Mouse (Mus musculus): Measurements from ENCODE around the gene Bcl2l1.

The Bcl2l1 gene

DNA sequence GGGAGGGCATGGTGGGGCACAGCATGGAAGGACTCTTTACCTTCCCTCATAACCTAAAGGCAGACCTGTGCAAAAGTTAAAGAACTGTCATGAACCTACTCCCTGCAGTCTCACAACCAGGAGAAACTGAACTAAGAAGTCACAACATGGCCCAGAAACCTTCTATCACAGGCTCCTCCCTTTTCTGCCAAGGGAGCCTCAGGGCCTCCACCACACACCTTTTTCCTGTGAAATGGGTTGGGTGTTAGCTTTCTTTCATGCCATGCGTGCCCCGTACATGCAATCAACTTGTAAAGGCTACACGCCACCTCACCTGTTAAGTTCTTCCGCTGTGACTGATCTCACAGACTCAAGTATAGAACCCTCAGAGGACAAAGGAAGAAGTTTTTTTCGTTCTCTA is 28.4 kb downstream of the Bcl2l1 start:
- DNase-seq (ENCODE audit: low read depth, low spot score): no peak

DNA sequence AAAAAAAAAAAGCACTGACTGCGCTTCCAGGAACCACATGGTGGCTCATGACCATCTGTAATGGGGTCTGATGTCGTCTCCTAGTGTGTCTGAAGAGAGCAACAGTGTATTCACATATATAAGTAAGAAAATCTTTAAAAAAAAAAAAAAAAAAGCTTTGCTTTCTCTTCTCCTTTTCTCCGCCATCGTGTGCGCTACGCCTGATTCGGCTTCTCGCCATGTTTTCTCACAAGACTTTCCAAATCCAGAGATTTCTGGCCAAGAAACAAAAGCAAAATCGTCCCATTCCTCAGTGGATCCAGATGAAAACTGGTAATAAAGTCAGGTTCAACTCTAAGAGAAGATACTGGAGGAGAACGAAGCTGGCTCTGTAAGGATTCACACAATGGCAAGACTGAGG is 29.2 kb downstream of the Bcl2l1 start:
- DNase-seq (ENCODE audit: low read depth, low spot score): no peak

DNA sequence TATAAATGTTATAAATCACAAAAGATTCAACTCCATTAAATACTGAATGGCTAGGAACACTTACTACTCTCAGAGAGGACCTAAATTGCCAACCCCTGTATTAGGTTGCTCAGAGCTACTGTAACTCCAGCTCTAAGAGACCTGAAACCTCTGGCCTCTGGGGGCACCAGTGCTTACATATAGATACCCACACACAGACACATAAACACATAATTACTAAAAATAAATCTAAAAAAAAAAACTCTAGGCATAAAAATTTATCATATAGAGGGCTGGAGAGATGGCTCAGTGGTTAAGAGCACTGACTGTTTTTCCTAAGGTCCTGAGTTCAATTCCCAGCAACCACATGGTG is 30.8 kb downstream of the Bcl2l1 start:
- no peak for DNase-seq (ENCODE audit: low read depth, low spot score)

DNA sequence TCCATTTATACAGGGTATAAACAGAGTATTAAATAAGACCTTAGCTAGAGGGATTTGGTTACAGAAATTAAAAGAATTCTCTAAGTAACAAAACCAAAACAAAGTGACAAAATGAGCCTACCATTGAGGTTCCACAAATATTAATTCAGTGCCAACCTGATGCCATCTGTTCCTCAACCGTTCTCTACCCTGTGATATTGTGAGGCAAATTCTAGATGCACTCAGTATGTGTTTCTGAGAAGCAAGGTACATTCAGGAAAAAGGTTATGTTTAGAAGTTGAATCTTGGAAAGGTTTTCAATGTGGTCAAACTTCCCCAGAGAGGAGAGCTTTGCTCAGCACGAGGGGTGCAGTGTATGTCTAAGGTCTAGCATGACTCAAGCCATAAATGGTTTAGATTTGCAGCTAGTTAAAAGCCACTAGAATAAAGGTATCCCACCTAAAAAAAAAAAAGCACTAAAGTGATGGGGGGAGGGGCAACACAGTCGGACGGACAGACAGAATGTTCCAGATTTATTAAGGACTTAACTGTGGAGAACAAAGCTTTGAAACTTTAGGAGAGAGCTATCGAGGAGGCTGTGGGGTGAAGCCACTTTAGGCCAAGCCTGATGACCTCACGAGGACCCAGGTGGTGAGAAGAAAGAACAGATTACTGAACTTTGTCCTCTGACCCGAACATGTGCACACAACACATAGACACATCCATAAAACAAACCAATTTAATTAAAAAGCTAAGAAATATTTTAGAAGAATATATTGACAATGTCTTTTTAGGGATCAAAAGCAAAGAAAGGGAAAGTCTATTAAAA is 31.4 kb downstream of the Bcl2l1 start:
- DNase-seq (ENCODE audit: low read depth, low spot score): no peak

DNA sequence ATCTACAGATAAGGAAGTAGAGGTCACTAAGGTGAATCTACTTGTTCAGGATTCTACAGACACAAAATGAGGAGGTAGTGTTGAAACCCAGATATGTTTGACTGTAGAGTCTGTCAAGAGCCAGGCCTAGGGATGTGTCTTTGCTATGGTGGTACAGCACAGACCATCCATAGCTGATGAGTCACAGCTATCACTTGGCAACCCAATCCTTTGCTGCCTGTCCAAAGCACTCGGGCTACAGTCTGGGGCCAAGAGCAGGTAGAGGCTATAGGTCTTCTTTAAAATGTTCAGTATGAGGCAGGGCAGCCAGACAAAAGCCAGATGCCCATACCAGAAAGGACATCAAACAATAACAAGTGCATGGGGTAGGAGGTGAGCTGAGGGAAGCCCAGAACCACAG is 33.9 kb downstream of the Bcl2l1 start:
- no peak for DNase-seq (ENCODE audit: low read depth, low spot score)

DNA sequence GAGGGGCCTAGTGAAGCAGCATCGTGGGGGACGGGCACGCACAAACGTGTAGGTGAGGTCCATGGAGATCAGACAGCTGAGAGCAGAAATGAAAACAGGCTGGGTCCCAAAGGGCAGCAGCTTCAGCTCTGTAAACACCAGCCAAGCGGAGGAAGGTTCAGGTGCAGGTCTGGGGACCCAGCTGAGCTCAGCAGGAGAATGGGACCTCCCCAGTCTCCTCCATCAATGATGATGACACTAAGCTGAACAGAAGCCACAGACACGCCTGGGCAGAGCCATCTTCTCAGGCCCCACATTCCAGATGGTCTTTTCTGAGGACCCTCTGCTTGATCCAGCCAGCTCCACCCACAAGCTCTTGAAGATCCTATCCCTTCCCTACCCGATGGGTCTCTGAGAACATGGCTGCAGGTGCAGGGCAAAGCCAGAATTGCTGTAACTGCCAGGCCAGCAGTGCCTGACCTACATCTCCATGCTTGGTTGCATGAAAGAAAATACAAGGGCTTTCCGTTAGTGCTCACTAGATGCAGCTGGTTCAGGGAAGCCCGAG is 37.2 kb downstream of the Bcl2l1 start:
- no peak for DNase-seq (ENCODE audit: low read depth, low spot score)

DNA sequence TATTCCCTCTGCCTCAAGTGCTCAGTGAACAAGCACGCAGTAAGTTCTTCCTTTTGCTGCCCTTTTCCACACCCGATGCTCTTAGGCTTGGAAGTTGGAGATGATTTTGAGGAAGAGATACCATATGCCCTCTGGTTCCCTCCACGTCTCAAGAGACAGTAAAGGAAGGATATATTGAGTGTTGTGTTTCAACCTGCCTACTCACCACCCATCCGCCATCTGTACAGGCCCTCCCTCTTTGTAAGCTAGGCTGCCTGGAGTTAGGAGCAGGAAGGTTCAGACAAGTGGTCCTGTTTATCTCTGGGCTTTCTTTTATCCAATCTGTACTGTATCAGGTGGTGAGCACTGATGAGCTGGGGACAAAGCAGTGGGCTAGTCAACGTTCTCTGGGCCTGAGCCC is 38.1 kb downstream of the Bcl2l1 start:
- no peak for DNase-seq (ENCODE audit: low read depth, low spot score)

DNA sequence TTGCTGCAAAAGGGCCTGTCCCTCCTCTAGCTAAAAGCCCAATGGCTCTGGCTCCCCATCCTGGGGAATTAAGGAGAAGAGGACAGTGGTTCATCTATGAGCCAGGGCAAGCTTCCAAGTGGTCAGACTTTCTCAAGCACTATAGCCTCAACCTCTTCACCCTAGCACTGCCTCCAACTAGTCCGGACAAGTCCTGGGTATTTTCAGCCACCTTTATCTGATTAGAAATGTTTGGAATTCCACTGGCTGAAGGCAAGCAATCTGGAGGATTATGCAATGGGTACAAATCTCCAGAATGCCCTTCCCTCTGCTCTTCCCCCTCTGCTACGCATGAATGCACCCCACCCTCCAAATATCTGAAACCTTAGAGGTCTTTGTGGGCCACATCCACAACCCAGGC is 39.1 kb downstream of the Bcl2l1 start:
- DNase-seq (ENCODE audit: low read depth, low spot score): no peak

DNA sequence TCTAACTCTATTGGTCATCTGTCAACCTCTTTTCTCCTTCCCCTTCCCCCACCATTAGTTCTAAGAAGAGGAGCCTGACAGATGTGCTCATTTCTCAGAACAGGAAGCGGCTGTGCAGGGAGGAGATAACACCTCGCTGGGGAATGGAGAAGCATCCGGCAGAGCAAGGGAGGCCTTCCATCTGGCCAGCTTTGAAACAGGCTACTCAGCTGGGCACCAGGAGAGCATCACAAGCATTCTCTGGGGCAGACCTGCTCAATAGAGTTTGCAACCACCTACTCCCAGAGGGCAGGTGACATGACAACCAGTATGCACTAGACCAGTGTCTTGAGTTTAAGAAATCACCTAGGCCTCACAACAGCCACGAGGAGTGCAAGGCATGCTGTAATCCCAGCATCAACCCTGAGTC is 41.9 kb downstream of the Bcl2l1 start:
- DNase-seq (ENCODE audit: low read depth, low spot score): no peak

DNA sequence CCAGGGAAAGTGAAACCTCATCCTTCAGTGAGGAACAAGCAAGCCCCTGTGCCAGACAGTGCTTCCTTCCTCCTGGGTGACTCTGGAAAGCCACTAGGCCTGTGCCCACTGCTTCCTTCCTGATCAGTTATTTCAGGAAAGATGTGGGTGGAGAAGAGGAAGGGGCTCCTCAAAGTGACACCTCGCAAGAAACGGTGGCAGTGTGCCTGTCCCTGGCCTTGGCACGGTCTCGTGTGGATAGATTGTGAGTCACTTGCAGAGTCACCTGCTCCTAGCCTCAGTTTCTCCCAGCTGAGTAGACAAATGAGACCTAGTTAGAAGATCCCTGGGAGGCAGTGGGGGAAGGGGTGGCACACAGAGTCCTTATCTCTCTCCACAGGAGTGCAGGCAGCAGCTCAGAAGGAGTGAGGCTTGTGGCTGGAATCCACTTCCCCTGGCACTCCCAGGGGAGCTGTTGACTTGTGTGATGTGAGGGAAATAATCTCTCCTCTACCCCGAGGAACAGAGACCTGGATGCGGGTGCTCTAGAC is 42.6 kb downstream of the Bcl2l1 start:
- no peak for DNase-seq (ENCODE audit: low read depth, low spot score)

DNA sequence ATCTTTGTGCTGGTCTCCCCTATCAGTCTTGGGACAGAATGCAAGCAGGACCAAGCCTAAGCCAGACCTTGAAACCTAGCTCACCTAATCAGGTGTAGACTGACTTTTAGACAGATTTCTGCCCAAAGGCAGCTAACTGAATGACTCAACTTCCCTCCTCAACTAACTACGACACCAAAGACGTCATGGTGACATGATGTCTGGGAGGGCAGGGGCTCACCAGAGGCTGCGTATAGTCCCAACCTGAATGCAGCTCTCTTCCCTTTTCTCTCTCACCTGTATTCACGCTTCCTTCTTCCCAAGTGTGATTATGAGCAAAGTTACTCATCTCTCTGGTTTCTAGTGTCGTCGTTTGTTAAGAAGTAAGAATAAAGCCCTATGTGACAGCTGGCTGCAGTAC is 44.0 kb downstream of the Bcl2l1 start:
- DNase-seq (ENCODE audit: low read depth, low spot score): no peak

DNA sequence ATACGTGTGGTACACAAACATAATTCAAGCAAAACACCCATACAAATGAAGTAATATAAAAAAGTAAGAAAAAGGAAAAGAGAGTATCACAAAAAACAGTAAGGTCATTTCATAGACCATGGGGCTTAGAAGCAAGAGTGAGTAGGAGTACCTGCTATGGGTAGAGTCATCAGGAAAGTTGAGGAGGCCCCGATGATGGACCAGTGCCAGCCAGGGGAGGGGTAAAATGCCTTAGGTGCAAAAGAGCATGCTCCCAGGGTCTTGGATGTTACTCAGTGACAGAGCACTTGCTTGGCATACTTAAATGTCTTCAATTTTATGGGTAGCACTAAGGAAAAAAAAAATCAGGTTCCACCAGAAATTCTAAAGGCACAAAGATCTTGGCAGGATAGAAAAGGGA is 44.4 kb downstream of the Bcl2l1 start:
- no peak for DNase-seq (ENCODE audit: low read depth, low spot score)

DNA sequence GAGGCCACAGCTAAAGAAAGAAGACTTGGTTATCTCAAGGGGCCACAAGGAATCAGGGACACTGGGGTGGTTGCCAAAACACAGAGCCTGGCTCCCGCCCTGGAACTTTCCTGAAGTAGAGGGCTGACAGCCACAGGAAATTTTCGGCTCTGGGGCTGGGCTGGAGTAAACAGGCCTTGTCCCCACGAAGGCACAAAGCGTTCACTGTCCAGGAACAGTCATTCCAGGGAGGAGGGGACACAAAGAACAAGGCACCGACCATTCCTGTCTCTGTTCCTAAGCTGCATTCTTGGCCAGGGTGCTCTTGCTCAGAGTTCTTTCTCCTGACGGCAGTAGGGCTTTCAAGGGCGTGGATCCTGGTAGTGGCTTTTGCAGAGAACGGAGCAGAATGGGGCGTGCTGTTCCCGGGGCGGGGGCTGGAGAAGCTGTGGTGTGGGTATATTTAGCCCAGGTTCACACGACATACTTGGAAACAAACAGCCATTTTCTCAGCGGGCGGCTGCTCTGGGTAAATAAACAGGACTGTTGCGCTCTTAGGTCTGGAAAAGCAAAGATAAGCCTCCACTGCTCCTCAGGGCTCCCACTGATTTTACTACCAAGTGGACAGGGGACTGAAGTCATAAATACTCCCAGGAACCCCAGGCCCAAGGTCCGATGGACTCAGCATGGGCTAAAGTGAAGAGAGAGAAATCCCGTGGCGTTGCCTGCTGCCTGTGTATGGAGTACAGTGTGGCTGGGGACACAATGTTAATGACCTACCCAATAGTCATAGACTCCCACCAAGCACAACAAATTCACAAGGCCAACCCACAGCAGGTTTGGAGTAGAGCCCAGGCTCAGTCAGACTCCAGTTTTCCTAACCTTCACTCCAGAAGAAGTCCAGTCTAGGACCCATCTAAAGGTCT is 45.8 kb downstream of the Bcl2l1 start:
- DNase-seq (ENCODE audit: low read depth, low spot score): no peak

DNA sequence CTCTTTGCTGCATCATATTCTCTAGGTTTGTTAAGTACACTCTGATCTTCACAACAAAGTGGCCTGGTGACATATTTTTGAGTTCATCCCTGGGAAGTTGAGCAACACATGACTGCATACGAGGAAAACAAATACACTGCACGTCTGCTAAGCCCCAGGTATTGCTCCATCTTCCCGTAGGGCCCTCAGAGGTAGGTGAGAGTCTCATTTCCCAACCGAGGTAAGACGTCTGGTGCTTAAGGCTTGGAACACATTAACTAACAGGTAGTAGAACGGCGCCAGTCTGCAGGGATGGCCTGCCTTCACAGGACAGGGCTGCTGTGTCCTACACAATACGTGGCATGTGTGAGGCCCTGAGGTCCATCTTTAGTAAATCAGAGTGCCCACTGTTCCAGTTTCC is 46.9 kb downstream of the Bcl2l1 start:
- no peak for DNase-seq (ENCODE audit: low read depth, low spot score)

DNA sequence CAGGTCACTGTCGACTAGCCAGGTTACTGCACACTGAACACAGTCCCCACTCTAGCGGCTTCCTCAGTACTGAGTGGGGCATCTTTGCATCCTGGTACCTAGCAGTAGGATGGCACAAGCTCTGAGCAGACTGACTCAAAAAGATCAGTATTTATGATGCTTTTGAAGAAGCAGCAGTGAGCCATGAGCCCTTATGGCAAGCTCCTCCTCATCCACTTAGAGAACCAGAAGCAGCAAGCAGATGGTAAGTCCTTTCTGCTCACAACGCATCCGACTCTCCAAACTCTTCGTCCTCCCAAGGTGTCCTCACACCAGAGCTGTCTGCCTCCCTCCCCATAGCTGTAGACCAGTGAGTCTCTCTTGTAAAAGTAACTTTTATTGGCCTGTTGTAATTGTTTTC is 48.3 kb downstream of the Bcl2l1 start:
- DNase-seq (ENCODE audit: low read depth, low spot score): no peak

DNA sequence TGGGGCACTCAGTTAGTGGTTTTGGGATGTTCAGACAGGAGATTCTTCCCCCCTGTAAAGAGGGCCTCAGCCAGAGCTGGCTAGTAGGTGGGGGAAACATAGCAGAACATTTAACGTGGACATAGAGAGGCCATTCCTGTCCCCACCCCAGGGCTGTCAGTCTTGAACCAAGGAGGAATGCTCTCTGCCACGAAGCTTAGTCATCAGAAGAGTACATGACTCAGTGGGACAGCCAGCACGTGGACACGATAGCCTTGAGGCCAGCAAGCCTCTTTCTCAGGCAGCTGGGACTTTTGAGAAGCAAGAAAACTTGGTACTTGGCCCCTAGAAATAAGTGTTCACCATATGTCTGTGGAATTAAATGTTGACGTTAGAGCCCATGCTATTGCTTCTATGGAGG is 48.9 kb downstream of the Bcl2l1 start:
- no peak for DNase-seq (ENCODE audit: low read depth, low spot score)

DNA sequence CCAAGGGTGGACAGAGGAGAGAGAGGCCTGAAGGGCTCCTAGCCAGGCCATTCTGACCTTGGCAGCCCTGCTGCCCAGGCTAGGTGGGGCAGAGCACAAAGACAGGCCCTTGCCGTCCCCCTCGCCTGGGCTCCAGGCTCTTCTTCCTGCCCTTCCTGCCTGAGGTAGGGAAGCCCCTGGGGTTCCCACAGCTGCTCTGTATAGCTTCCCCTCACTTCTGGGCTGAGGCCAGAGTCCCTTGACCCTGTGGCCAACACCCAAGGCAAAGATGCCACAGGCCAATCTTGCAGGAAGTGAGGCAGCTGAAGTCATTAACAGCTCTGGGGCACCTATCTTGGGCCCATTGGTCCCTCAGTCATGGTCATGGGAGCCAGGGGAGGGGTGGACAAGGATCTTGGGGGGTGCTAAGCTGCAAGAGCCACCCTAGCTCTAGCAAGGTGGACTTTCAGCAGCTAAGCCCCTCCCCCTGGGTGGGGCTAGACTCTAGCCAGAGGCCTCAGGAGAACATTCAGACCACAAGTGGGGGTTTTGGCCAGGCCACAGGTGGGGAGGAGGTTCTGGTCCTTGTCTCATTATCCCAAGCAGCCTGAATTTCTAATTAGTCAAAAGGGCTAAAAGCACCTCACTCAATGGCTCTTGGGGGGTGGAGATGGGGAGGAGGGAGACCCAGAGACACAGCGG is 50.4 kb downstream of the Bcl2l1 start:
- DNase-seq (ENCODE audit: low read depth, low spot score): no peak

DNA sequence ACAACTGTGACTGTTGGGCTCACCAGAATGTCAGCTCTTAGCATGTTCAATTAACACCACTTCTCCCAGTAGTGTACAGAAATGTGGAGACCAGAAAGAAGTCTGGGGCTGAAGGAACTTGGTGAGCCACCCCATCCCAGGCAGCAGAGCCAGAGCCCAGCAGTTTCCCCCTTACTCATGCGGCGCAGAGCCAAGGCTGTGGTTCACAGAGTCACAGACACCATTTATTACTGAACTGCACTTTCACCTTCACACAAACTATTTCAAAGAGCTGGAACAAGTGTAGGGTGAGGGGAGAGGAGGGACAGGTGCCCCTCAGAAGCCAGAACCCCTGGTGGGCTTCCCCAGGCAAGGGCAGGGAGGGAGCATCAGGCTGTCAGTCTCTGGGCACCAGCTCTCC is 51.1 kb downstream of the Bcl2l1 start:
- no peak for DNase-seq (ENCODE audit: low read depth, low spot score)

DNA sequence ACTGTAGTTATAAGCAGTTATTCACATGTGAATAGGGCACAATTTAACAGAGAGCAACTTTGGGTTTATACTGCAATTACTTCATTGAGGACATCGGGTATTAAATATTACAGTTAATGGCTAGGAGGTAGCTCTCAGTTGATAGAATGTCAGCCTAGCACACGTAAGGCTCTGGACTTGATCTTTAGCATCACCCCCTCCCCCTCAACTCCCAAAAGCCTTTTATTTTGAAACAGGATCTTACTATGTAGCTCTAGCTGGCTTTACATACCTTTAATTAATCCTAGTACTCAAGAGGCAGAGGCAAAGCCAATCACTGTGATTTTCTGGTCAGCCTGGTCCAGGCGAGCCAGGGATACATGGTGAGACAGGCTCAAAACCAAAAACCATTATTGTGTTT is 54.4 kb downstream of the Bcl2l1 start:
- no peak for DNase-seq (ENCODE audit: low read depth, low spot score)

DNA sequence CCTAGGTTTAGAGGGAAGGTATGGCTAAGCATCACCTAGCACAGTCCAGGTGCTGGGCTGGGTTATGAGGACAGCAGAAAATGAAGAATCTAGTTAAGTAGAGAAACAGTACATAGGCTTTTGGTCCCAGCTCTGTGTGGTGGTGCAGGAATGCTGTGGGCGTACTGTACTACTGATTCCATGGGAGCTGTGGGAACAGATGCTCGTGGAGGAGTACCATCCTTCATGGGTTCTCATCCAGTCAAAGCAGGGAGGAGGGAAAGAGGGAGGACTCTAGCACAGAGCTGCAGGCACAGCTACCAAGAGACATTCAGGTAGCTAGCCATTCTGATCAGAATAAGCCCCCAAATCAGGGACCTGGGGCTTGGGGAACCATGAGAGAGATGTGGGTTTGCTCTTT is 55.1 kb downstream of the Bcl2l1 start:
- DNase-seq (ENCODE audit: low read depth, low spot score): no peak

DNA sequence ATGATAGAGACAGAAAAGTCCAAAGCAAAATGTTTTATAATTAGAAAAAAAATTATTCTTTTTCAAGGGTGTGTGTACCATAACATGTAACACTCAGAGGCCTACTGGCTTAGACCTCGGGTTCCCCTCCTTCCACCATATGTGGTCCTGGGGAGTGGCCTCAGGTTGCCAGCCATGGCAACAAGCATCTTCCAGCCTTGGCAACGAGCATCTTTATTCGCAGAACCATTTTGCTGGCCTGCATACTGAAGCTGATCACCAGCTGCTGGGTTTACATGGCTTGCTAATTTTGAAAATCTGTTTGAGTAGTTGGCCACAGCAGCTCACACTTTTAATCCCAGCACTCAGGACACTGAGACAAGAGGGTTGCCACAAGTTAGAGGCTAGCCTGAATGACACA is 55.5 kb downstream of the Bcl2l1 start:
- no peak for DNase-seq (ENCODE audit: low read depth, low spot score)

DNA sequence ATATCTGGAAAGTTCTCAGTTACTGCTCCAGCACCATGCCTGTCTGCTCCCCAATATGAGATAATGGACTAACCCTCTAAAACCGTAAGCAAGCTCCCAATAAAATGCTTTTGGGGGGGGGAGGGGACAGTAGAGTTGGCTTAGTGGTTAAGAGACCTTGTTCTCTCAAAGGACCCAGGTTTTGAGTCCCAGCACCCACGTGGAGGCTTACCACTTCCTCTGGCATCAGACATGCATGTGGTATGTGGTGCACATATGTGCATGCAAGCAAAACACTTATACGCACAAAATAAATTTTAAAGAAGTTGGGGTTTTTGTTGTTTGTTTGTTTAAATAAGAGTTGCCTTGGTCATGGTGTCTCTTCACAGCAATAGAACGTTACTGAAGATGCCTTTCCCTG is 56.2 kb downstream of the Bcl2l1 start:
- no peak for DNase-seq (ENCODE audit: low read depth, low spot score)

All from retina, adult 2 months (tissue).